Mouse (Mus musculus): Measurements from ENCODE around the gene Rgl1.

DNA sequence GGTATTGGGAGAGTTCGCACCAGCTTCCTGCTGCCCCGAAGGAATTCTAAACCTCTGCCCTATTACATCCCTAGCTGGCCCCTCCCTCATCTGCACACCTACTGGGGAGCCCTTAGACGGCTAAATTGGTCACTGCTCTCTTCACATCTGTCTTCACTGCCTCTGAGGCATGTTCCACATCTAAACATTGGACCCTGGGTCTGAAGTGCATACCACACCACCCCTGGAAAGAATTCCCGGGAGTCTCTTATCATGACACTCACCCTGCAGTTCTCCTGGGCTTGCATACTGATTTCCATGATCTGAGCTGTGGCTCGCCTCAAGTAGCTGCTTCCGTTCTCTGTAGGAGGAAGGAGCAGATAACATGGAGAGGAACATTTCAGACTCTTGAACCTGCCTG is 24.7 kb upstream of the Rgl1 start:
- TF ChIP-seq CTCF (IDR thresholded peaks at IDR 0.05; ENCODE audit: low read depth): no peak
- TF ChIP-seq EP300 (IDR thresholded peaks at IDR 0.05; ENCODE audit: low read depth): no peak
